Mouse (Mus musculus) left cerebral cortex, adult 2 months (tissue): ENCODE measurements around the gene Supt6. TPM values are rescaled to one million over a fixed set of nuclear protein-coding genes. Genes with fewer than 3 reads are reported as not detected.
"Not testable (repeated sequence)": the region's sequence is repeated elsewhere in the genome, so short reads cannot be mapped to it uniquely, and the experiment has no call there.

Experiments used
- DNase-seq, 2 experiments: peaks; one replicate each; pipeline ENCODE4 v3.0.0; 2021 to 2022; ENCODE audit warnings: low spot score in 2 of 2, mixed read lengths in 1 of 2; ENCODE audit errors: extremely low spot score in 1 of 2
- H3K27ac ChIP-seq: fragments of 200-600 bp; 2 replicates; pipeline ENCODE4 v1.8.1; 2022
- H3K4me3 ChIP-seq: fragments of 200-600 bp; 2 replicates; pipeline ENCODE4 v1.8.1; 2022
- CTCF ChIP-seq: fragments of 200-600 bp; IDR thresholded peaks from 2 replicates; pipeline ENCODE4 v1.8.1; 2022; ENCODE audit warnings: antibody characterized with exemption, mild to moderate bottlenecking, moderate library complexity
- intact Hi-C: fragments of 180-260 bp; cut with DNase I; formaldehyde crosslinking; loops from one replicate; pipeline ENCODE4 v1.15.1; 2025
- long read RNA-seq, 2 experiments: library from polyadenylated mRNA; stranded (forward); transcript quantifications; one replicate each; pipeline ENCODE4 v2.0.0; 2021; ENCODE audit warnings: borderline mapping rate in 2 of 2
- total RNA-seq, 2 experiments: library from RNA; stranded (reverse); gene quantifications; 2 replicates each; pipeline ENCODE4 v1.2.3; 2021

Gene Supt6
- 100 to 1,000 TPM; 100 to 107 TPM for total RNA-seq
- long read RNA-seq, experiment 1, full-length matches to known transcripts, result 46 of 89 reads
- long read RNA-seq, experiment 1, partial matches to known transcripts, result 35 of 89 reads
- long read RNA-seq, experiment 1, other reads (novel, unspliced or antisense), result 8 of 89 reads
- long read RNA-seq, experiment 2, full-length matches to known transcripts, result 33 of 59 reads
- long read RNA-seq, experiment 2, partial matches to known transcripts, result 16 of 59 reads
- long read RNA-seq, experiment 2, other reads (novel, unspliced or antisense), result 10 of 59 reads

DNA sequence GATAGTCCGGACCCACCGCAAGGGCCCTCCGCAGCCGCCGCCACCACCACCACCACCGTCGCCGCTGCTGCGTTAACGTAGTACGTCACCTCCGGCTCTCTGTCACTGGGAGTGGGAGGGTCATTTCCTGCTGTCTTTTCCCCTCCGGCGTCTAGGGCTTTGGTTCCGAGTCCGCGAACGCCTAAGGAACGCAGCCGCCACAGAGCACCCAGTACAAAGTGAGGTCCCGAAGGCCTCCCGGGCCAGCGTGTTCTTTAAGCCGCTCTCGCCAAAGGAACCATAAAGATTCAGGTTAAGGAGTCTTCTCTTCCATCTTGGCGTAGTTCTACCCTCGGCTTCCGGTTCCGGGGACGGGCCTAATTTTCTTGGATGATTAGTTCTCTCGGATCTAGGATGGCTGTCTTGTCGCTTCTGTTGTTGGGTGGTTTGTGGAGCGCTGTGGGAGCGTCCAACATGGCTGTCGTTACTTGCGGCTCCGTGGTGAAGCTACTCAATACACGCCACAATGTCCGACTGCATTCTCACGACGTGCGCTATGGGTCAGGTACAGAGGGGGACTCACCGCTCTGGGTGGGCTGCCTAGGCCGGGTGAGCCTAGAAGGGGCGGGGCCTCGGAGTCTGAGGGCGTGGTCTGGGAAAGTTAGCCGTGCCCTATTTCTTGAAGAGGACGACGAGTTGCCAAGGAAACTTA lies at the start of gene Supt6, which contains the start of gene Sdf2:
TSS of gene Supt6 (minus strand) at position 361 of the 691 bp plus-strand sequence.
TSS of gene Sdf2 (plus strand) at position 120 of the 691 bp plus-strand sequence.
- Histone ChIP-seq H3K4me3 (peak within 1 kb of the TSS; percentile 85), H3K27ac (peak within 1 kb of the TSS; percentile 99)
- intact Hi-C loops, result loop anchor here (2.0 kb wide), 1 partner anchor 15 kb away; the partner anchor contains the start of gene 2610507B11Rik

DNA sequence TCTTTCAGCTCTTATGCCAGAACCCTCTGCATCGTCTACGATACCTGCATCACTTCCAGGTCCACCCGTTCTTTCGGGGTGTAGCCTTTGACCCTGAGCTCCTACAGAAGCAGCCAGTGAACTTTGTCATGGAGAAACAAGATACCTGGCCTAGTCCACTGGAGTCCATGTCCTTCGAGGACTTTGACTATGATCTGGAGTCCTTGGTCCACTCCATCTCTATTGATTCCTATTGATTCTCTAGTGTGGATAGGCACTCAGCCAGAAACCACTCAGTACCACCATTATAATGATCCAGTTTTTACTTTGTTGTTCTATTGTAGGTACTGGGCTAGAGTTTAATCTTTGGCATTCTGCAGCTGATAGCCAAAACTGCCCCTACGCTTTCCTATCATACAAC lies 48.8 kb upstream of the Supt6 start:
- TF ChIP-seq CTCF, result no peak
- intact Hi-C loops, result no loop called here
- H3K4me3 ChIP-seq, result no peak overlapping the region
- no peak overlapping the region for H3K27ac ChIP-seq
- DNase-seq, result no peak

More for the DNA sequence above, at the start of gene Supt6, which contains the start of gene Sdf2:
- DNase-seq, result peak; percentile 82 to 85
- no peak for TF ChIP-seq CTCF

DNA sequence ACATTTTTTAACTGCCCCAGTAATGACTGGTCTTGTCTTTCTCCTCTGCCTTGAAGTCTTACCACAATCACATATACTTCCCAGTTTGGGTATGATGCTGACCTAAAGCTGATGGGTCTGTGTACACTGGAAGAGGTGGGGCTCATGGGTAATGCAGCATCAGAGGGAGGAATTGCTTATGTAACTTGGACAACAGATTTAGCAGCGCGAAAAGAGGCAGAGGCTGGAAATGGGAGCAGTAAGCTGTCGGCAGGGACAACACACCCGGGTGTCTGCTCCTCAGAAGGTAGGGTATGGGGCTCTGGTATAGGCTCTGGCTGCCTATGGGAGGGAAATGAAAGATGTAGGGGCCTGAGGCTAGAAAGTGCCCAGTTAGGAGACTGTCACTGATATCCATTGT lies 44.9 kb upstream of the Supt6 start, which contains the start of gene BC030499:
TSS of gene BC030499 (plus strand) at position 188 of the 400 bp plus-strand sequence.
- intact Hi-C loops, result no loop called here
- peak within 1 kb of the TSS; percentile 89 for H3K27ac ChIP-seq
- TF ChIP-seq CTCF, result no peak
- DNase-seq, result peak in 1 of 2 experiments; percentile 30
- peak within 1 kb of the TSS; percentile 26 for H3K4me3 ChIP-seq

DNA sequence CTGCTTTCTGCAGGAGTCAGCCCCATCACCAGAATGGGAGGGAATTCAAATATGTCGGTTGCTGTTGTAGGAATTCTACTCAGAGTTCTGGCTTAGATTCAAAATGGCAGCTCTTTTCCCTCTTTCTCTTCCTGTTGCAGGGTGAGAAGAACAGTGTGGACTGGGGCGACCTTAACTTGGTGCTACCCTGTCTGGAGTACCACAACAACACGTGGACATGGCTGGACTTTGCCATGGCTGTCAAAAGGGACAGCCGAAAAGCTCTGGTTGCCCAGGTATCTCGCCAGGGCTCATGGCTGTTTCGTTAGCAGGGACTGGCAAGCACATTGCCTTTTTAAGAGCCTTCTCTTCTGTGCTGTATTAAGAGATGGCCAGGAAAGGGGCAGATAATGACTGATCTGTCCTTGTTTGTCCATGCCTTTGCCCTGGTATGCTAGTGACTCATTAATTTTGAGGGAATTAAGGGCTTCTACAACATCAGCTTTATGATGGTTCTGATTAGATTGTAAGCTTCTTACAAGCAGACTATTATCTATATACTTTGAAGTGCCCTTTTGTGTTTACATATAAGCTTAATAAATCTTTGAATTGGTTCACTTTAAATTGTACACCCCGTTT lies 43.5 kb upstream of the Supt6 start:
- Histone ChIP-seq H3K4me3 (no peak overlapping the region), H3K27ac (no peak overlapping the region)
- no peak for DNase-seq
- intact Hi-C loops, result no loop called here
- no peak for TF ChIP-seq CTCF

DNA sequence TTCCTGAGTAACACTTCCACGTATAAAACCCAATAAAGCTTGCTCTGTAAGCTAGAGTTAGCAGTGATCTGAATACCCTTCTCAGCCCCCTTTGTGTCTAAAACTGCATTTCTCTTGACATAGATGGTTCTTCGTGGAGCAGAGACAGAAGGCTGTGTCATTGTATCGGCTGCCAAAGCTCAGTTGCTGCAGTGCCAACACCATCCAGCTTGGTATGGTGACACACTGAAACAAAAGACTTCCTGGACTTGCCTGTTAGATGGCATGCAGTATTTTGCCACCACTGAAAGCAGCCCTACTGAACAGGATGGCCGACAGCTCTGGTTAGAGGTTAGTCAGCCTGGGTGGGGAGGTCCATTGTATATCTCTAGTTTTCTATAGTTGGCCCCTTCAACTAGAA lies 33.8 kb upstream of the Supt6 start:
- Histone ChIP-seq H3K27ac (peak overlapping the region; percentile 10; the same call in 1 of the 2 replicates), H3K4me3 (no peak overlapping the region)
- TF ChIP-seq CTCF, result no peak
- intact Hi-C loops, result no loop called here
- no peak for DNase-seq

DNA sequence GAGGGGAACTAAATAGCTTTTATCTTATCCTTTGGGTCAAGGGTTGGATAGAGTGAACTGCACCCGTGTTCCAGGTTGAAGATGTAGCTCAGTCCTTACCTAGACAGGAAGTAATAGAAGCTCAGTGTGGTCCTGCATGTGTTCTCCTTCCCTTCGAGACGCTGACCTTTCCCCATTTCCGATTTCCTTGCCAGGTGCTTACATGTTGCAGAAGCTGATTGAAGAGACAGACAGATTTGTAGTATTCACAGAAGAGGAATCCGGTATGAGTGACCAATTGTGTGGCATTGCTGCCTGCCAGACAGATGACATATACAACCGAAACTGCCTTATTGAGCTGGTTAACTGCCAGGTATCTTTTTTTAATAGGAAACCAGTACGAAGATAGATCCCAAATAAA lies 33.1 kb upstream of the Supt6 start:
- Histone ChIP-seq H3K4me3 (no peak overlapping the region), H3K27ac (no peak overlapping the region)
- DNase-seq, result no peak
- no peak for TF ChIP-seq CTCF
- intact Hi-C loops, result no loop called here

DNA sequence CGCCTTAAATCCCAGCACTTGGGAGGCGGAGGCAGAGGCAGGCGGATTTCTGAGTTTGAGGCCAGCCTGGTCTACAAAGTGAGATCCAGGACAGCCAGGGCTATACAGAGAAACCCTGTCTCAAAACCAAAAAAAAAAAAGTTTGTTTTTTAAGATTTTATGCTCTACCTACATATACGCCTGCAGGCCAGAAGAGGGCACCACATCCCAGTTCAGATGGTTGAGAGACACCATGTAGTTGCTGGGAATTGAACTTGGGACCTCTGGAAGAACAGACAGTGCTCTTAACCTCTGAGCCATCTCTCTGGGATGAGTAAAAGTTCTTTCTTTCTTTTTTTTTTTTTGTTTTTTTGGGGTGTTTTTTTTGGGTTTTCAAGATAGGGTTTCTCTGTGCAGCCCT lies 30.4 kb upstream of the Supt6 start:
- peak; percentile 40 for TF ChIP-seq CTCF
- intact Hi-C loops, DNase-seq: not testable (repeated sequence)

DNA sequence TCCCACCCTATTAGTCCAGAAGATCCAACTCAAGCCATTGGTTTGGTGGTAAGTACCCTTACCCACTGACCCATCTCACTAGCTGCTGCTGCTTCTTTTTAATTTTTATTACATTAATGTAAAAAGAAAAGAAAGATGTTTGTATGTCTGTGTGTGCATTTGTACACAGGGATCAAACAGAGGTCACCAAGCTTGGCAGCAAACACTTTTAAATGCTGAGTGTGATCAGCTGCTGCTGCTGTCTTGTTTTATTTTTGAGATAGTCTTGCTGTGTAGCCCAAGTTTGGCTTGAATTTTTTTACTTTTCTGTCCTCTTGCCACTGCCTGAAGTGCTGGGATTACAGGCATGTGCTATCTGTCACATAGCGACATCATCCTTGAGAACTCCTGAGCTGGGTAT lies 29.8 kb upstream of the Supt6 start:
- TF ChIP-seq CTCF, result no peak
- intact Hi-C loops, result no loop called here
- DNase-seq, result no peak
- Histone ChIP-seq H3K27ac (no peak overlapping the region), H3K4me3 (no peak overlapping the region)

More for the DNA sequence above, 30.4 kb upstream of the Supt6 start:
- H3K27ac ChIP-seq, H3K4me3 ChIP-seq: not testable (repeated sequence)

DNA sequence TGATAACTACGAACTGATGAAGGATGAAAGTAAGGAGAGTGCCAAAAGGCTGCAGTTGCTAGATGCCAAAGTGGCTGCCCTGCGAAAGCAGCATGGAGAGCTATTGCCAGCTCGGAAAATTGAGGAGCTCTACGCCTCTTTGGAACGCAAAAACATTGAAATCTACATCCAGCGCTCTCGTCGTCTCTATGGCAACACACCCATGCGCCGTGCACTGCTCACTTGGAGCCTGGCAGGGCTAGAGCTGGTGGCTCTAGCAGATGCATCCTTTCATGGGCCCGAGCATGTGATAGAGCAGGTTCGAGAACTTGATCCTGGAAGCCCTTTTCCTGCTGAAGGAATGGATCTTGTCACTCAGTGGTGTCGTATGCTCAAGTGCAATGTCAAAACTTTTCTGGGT lies 26.2 kb upstream of the Supt6 start:
- DNase-seq, result peak; percentile 62 to 67
- H3K27ac ChIP-seq, result peak overlapping the region; percentile 28; the same call in 1 of the 2 replicates
- H3K4me3 ChIP-seq, result no peak overlapping the region
- no peak for TF ChIP-seq CTCF
- intact Hi-C loops, result loop anchor here (5.0 kb wide), 1 partner anchor 45 kb away; no protein-coding TSS in a partner anchor

DNA sequence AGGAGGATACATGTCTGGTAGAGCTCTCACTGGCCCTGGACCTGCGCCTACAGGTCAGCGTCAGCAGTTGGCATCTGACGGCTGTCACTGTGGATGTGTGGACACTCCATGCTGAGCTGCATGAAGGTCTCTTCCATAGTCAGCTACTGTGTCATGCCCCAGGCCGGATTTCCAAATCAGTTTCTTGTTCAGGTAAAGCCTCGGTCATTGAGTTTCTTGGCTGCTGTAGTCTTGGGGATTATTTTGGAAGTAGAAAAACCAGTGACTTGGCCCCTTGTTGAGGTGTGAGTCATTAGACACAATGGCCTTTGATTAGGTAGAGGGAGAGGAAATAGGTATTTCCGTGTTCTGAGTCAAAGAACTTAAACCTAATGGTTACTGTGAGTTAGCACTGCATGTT lies 19.8 kb upstream of the Supt6 start:
- intact Hi-C loops, result no loop called here
- Histone ChIP-seq H3K27ac (no peak overlapping the region), H3K4me3 (no peak overlapping the region)
- TF ChIP-seq CTCF, result no peak
- no peak for DNase-seq

DNA sequence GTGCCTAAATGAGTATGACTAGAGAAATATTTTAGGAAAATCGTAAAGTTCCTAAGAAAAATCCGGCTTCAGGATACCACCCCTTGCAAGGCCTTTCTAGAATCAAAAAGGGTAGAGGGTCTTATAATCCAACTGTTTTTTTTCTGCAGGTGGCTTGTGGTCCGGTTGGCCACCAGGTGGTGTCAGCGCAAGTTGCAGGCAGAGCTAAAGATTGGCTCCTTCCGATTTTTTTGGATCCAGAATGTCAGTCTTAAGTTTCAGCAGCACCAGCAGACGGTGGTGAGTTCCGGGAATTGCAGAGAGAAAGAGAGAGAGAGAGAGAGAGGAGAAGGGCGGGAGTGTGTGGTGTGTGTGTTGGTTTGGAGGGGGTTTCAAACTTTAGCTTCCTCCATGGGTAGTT lies 16.8 kb upstream of the Supt6 start:
- intact Hi-C loops, result loop anchor here (5.0 kb wide), 2 partner anchors 65 to 85 kb away; partner anchors contain the start of gene Pigs
- Histone ChIP-seq H3K27ac (no peak overlapping the region), H3K4me3 (peak overlapping the region; percentile 94)
- peak; percentile 31 to 32 for DNase-seq
- peak; percentile 61 for TF ChIP-seq CTCF
